Mouse (Mus musculus): ENCODE results near the gene Tmem88b.
"Not testable (repeated sequence)": the region's sequence is repeated elsewhere in the genome, so short reads cannot be mapped to it uniquely, and the experiment has no call there.

Tmem88b gene

GRCm38 (mm10) chr4:155788833-155789232 is 3.2 kb upstream of the Tmem88b start:
- in situ Hi-C loops (cut with MboI, MseI) = not testable (repeated sequence)

DNA sequence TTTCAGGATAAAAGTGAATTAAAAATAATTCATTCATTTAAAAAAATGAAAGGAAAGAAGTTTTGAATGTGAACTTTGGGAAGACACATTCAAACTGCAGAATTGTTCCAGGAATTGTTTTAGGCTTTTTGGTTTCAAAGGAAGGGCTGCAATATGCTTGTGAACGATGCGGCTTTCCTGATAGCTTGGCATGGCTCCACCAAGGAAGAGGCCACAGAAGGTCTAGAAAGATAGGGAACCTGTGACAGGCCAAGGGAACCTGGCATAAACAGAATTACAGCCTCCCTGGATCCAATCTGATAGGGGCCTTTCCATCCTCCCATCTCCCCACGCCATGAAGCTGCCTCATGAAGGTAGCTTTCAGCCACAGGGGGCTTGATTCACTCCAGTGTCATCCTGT is 2.6 kb upstream of the Tmem88b start:
- in situ Hi-C loops (cut with MboI, MseI) = no loop called here

DNA sequence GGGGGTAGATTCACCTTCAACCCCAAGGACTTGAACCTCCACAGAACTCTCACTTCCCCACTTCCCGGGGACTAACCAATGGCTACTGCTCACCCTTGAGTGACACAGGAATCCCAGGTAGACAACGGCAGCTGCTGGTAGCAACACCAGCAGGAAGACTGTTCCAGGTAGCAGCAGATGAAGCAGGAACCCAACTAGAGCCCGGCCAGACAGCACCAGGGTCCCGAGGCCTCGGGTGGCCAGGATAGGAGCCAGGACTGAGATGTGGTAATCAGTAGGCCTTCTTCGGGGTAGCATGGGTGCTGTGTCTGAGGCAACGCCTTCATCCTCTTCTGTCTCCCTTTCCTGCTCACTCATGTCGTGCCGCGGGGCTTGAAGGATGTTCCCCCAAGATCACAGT is 428 bp downstream of the Tmem88b start:
- in situ Hi-C loops (cut with MboI, MseI) = no loop called here

DNA sequence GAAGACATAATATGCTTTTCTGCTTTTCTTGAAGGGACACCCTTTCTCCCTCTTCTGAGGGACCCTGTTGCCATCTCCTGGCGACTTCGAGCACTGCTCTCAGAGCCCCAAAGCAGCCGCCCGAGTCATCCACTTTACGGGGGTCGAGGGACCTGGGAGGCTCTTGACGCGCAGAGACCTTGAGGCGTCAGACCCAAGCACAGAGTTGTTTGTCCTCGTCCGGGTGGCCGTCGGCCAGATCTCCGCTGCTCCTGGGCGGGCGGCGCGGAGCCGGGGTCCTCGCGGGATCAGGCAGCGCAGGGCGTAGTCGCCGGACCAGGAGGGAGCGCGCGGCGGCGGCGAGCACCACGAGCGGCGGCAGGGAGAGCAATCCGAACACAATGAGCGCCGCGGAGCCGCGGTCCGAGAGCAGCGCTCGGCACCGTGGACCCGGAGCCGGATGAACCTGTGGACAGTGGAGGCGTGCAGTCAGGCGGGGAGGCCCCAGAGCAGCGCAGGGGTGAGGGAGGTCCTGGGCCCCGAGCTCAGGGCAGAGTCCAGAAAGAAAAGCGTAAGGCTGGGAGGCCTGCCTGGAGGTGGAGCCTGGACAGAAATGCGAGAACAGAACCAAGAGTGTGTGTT is 1.5 kb downstream of the Tmem88b start:
- in situ Hi-C loops (cut with MboI, MseI) = no loop called here

- in situ Hi-C loops (cut with MboI, MseI) = no loop called here
Measured at GRCm38 (mm10) chr4:155783486-155784080, 2.1 kb downstream of the Tmem88b start.

DNA sequence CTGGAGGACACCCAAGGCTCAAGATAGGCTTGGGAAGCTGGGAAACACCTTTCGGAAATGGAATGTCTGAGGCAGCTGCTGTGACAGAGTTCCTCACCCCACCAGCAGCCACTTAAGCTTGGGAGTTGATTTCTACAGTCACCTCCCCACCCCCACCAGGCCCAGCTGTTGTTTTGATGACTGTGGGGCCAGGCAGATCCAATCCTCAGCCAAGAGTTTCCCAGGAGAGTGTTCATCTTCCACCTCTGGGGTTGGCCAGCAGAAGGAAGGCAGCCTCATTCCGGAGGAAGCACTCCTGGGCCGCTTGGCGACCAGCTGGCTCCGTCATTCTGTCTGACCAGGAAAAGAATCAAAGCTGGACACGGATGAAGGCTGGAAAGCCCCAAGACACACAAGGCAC is 4.8 kb downstream of the Tmem88b start:
- in situ Hi-C loops (cut with MboI, MseI) = no loop called here

DNA sequence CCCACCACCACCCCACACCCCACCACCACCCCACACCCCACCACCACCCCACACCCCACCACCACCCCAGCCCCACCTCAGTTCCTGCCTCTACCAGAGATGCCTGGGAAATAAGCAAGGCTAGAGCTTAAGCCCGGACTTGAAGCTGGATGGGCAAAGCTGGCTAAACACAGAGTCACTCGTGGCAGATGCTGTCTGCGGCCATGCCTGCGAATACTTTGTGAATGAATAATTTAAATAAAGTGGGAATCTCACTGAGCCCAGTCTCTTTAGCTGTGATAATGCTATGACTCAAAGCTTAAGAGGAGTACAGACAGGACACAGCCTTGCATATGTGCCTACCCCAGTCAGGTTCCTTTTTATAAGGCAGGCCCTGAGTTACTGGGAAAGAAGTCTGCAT is 6.2 kb downstream of the Tmem88b start:
- in situ Hi-C loops (cut with MboI, MseI) = no loop called here

DNA sequence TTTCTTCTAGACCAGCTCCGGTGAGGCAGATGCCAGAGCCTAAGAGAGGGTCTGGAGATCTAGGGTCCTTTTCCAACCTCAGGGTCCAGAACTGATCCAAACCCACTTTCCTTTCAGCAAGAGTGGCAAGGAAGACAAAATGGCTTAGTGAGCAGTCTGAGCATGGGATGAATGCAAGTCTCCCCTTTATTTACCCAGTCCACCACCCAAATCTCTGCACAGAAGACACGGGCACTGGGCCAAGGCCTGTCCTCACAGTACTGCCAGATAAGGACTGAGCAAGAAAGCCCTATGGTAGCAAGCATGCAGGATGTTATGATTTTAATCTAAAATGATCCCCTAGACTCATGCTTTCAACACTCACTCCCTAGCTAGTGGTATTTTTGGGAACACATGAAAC is 7.9 kb downstream of the Tmem88b start:
- in situ Hi-C loops (cut with MboI, MseI) = no loop called here

DNA sequence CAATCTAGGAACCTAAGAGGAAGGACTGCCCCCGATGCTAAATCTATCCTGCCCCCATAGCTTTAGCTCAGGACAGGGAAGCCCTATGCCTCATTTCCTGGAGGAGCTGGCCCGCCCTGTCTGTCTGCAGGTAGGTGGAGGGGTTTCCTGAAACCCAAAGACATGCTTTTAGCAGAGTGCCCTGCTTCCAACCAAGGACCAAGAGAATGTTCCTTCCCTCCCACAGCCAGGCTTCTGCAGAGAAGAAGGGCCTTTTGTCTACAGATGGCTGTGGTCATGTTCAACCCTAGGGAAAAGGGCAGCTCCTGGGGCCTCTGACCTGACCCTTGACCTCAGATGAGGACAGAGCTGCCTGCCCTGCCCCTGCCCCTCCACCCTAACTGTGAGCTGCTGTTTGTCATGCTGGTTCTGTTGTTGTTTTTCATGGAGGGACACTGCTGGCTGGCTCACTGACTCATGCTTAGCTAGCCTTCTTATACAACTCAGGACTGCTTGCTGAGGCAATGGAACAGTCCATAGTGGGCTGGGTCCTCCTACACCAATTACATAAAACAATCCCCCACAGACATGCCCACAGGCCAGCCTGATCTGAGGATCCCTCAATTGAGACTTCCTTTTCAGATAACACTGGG is 8.9 kb downstream of the Tmem88b start:
- in situ Hi-C loops (cut with MboI, MseI) = no loop called here

DNA sequence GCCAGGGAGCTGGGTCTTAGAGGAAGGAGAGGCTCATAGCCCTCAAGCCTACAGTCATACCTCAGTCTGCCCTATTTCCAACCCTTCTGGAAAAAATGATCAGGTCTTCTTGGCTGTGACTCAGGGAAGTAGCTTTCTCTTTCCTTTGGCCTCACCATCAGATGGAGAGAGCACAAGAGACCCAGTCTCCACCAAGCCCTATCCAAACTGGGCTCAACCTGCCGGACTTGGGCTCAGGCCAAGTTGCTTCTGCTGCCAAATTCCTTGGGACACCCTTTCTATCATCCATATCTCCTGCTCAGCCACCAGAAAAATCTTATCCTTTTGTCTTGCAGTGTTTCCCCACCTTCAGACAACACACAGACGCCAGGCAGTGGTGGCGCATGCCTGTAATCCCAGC is 9.8 kb downstream of the Tmem88b start:
- in situ Hi-C loops (cut with MboI, MseI) = no loop called here

- in situ Hi-C loops (cut with MboI, MseI) = no loop called here
Measured at GRCm38 (mm10) chr4:155774971-155775740, 10.5 kb downstream of the Tmem88b start.

DNA sequence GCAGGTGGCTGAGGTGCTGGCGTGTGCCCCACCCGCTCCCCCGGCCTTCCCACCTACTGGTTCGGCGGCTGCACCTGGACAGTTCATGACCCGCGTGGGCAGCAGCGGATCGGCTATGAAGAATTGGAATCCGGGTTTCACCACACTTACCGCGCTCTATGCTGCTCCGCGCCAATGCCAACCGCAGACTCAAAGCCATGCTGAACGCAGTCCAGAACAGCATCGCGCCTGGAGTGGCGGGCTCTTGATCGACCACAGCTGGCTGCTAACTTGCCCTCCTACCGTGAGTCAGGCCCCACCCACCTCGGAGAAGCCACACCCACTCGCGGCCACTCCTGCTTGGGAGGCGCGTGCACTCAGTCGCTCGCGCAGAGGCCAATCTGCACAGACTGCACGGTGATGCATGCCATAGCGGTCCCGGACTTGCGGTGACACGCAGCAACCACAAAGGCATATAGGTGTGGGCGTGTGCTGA is 11.4 kb downstream of the Tmem88b start, which contains the start of gene Vwa1:
TSS of gene Vwa1 (minus strand) at position 419 of the 475 bp plus-strand sequence.
- in situ Hi-C loops (cut with MboI, MseI) = no loop called here

DNA sequence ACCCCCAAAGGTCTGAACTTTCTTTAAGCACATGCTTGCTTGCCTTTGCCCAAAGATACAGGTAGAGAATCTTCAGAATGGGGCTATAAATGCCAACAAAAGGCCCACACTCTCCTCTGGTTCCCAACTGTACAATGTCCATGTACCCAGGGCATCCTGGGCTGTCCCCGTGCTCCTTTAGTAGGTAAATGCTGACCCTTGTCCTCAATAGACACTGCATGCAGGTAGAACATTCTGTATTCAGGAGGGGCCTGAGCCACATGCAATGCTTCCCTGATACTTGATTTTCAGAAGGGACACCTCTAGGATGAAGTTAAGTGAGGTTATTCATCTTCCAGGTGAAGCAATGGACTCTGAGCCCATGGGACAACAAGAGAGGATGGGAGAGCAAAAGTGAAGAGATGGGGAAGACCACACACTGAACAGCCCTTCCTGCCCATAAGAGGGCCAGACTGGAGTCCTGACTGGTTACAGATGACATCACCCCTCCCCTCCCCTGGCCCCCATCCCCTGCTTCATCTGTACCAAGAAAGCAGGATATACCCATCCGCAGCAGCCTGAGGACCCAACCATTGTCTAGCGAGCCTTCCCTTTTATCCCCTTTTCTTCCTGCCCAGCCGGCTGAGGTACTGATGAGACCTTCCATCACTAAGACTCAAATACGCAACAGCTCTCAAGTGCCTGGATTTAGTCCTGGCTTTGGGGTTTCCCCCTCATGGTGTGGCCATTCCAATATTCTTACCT is 12.2 kb downstream of the Tmem88b start:
- in situ Hi-C loops (cut with MboI, MseI) = no loop called here

GRCm38 (mm10) chr4:155772786-155773185 is 12.9 kb downstream of the Tmem88b start:
- in situ Hi-C loops (cut with MboI, MseI) = no loop called here

DNA sequence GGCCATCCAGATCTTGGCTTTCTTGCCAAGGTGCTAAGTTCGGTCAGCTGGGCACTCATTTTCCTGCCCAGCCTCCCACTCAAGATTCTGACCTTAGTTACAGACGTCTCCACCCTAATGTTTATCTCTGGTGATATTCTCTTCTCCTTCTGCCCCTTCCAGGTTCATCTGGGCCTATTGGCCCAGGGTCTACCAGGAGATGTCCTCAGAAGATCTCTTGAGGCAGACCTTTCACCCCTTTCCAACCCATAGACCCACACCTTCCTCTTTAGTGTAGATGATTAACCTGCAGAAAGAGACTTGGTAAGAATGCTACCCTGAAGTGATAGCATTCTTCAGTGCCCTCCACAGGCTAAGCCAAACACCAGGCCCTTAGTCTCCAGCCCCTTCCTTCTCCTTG is 14.0 kb downstream of the Tmem88b start:
- in situ Hi-C loops (cut with MboI, MseI) = no loop called here

- in situ Hi-C loops (cut with MboI, MseI) = no loop called here
Measured at GRCm38 (mm10) chr4:155770626-155771025, 15.0 kb downstream of the Tmem88b start.

- in situ Hi-C loops (cut with MboI, MseI) = no loop called here
Measured at GRCm38 (mm10) chr4:155769880-155770512, 15.7 kb downstream of the Tmem88b start.

GRCm38 (mm10) chr4:155769496-155769879 is 16.2 kb downstream of the Tmem88b start:
- in situ Hi-C loops (cut with MboI, MseI) = no loop called here

- in situ Hi-C loops (cut with MboI, MseI) = no loop called here
Measured at GRCm38 (mm10) chr4:155762357-155762756, 23.3 kb downstream of the Tmem88b start.

- in situ Hi-C loops (cut with MboI, MseI) = no loop called here
Measured at GRCm38 (mm10) chr4:155761356-155762099, 24.1 kb downstream of the Tmem88b start.
